Mouse (Mus musculus): Measurements from ENCODE around the gene Zfp287. TPM values are rescaled to one million over a fixed set of nuclear protein-coding genes. Genes with fewer than 3 reads are reported as not detected.

Zfp287 gene
- polyA plus RNA-seq, 1 experiment from 2014 or later, result 6.7 TPM

GRCm38 (mm10) chr11:62664250-62664649, 67.5 kb downstream of the Zfp287 start:
- no peaks in the 10 kb centered on the region for H3K4me1 ChIP-seq
- H3K27me3 ChIP-seq (replicated peaks), result no peaks in the 10 kb centered on the region
- H3K36me3 ChIP-seq, result 0 out of 2 replicates have a peak, but pooled peaks cover 4% of the 10 kb centered on the region
- WGBS, result 84% methylated on average over 6 of the region's 6 CpGs
- no peaks in the 10 kb centered on the region for H3K9me3 ChIP-seq
- H3K9ac ChIP-seq, result no peak overlapping the region
- no peak overlapping the region for H3K4me2 ChIP-seq
- no peak for ATAC-seq (ENCODE audit: insufficient read depth, low FRiP score, low read depth)
- no peak overlapping the region for H3K4me3 ChIP-seq (replicated peaks)
- no peak overlapping the region for H3K27ac ChIP-seq

GRCm38 (mm10) chr11:62660885-62661284, 70.8 kb downstream of the Zfp287 start:
- H3K4me2 ChIP-seq, result no peak overlapping the region
- no peak for ATAC-seq (ENCODE audit: insufficient read depth, low FRiP score, low read depth)
- H3K4me3 ChIP-seq (replicated peaks), result no peak overlapping the region
- no peaks in the 10 kb centered on the region for H3K27me3 ChIP-seq (replicated peaks)
- no peaks in the 10 kb centered on the region for H3K36me3 ChIP-seq
- H3K27ac ChIP-seq, result no peak overlapping the region
- H3K4me1 ChIP-seq, result no peaks in the 10 kb centered on the region
- no peak overlapping the region for H3K9ac ChIP-seq
- 53% methylated on average over 4 of the region's 4 CpGs for WGBS
- no peaks in the 10 kb centered on the region for H3K9me3 ChIP-seq

- 80% methylated on average over 3 of the region's 3 CpGs for WGBS
- no peak for ATAC-seq (ENCODE audit: insufficient read depth, low FRiP score, low read depth)
- H3K27me3 ChIP-seq (replicated peaks), result no peaks in the 10 kb centered on the region
- H3K36me3 ChIP-seq, result no peaks in the 10 kb centered on the region
- no peak overlapping the region for H3K4me2 ChIP-seq
- H3K4me1 ChIP-seq, result peaks cover 13% of the 10 kb centered on the region; the same call in 1 of the 2 replicates
- no peak overlapping the region for H3K27ac ChIP-seq
- H3K9ac ChIP-seq, result no peak overlapping the region
- no peaks in the 10 kb centered on the region for H3K9me3 ChIP-seq
- no peak overlapping the region for H3K4me3 ChIP-seq (replicated peaks)
Measured at GRCm38 (mm10) chr11:62652080-62652479, 79.6 kb downstream of the Zfp287 start.

- Histone ChIP-seq H3K4me3 (replicated peaks) (no peak overlapping the region), H3K4me1 (peaks cover 18% of the 10 kb centered on the region), H3K9me3 (no peaks in the 10 kb centered on the region), H3K9ac (no peak overlapping the region), H3K36me3 (no peaks in the 10 kb centered on the region), H3K27me3 (replicated peaks) (no peaks in the 10 kb centered on the region), H3K4me2 (no peak overlapping the region), H3K27ac (no peak overlapping the region)
- WGBS, result 95% methylated on average over 3 of the region's 3 CpGs
- no peak for ATAC-seq (ENCODE audit: insufficient read depth, low FRiP score, low read depth)
Measured at GRCm38 (mm10) chr11:62651563-62651962, 80.1 kb downstream of the Zfp287 start.

Other genes starting within 250 kb of the Zfp287 start
- 29.0 and 30.3 TPM in 2 replicates for gene Cenpv, start 192.6 kb downstream of the Zfp287 start, polyA plus RNA-seq (2015; fragmentation: Nextera tagmentation; extraction: Ambion mirVana)
- 2,363 and 2,756 TPM in 2 replicates for gene Ubb, start 180.7 kb downstream of the Zfp287 start, polyA plus RNA-seq (2015; fragmentation: Nextera tagmentation; extraction: Ambion mirVana)
- 13.4 and 14.6 TPM in 2 replicates for gene Trpv2, start 157.4 kb downstream of the Zfp287 start, polyA plus RNA-seq (2015; fragmentation: Nextera tagmentation; extraction: Ambion mirVana)
- 10.0 and 10.5 TPM in 2 replicates for gene Lrrc75a, start 83.4 kb downstream of the Zfp287 start, polyA plus RNA-seq (2015; fragmentation: Nextera tagmentation; extraction: Ambion mirVana)
- gene Mmgt2, start 83.2 kb downstream of the Zfp287 start, polyA plus RNA-seq (2015; fragmentation: Nextera tagmentation; extraction: Ambion mirVana), result 47.0 and 50.6 TPM in 2 replicates
- gene Gm10428, start 21.2 kb upstream of the Zfp287 start, polyA plus RNA-seq (2015; fragmentation: Nextera tagmentation; extraction: Ambion mirVana), result not detected in 2 replicates
- gene Zfp286, start 57.6 kb upstream of the Zfp287 start, polyA plus RNA-seq (2015; fragmentation: Nextera tagmentation; extraction: Ambion mirVana), result 14.9 and 15.3 TPM in 2 replicates
- 13.8 and 15.6 TPM in 2 replicates for gene Trim16, start 88.3 kb upstream of the Zfp287 start, polyA plus RNA-seq (2015; fragmentation: Nextera tagmentation; extraction: Ambion mirVana)
- 0.33 and 0.41 TPM in 2 replicates for gene Fbxw10, start 115.2 kb upstream of the Zfp287 start, polyA plus RNA-seq (2015; fragmentation: Nextera tagmentation; extraction: Ambion mirVana)
- gene Tvp23b, start 147.6 kb upstream of the Zfp287 start, polyA plus RNA-seq (2015; fragmentation: Nextera tagmentation; extraction: Ambion mirVana), result 76.7 and 80.1 TPM in 2 replicates
- gene Cdrt4, start 219.3 kb upstream of the Zfp287 start, polyA plus RNA-seq (2015; fragmentation: Nextera tagmentation; extraction: Ambion mirVana), result 0.19 and 0.26 TPM in 2 replicates